Mouse (Mus musculus) heart, adult 8-10 months (tissue): ENCODE results near the gene Phka1. TPM values are rescaled to one million over a fixed set of nuclear protein-coding genes. Genes with fewer than 3 reads are reported as not detected.

Experiments used
- DNase-seq: peaks from one replicate; pipeline ENCODE4 v3.0.0; 2022; ENCODE audit warnings: low spot score
- total RNA-seq, 4 experiments: library from RNA; stranded (reverse); gene quantifications; 2 replicates each; pipeline ENCODE4 v1.2.4; 2022

Phka1 gene
- total RNA-seq, 4 experiments from 2014 or later: 35.0 to 52.4 (median 39.0) TPM

- DNase-seq: no peak
These were observed 168.5 kb downstream of the Phka1 start for GRCm38 (mm10) chrX:102475555-102475954.

Other genes starting within 250 kb of the Phka1 start
- 1 to 10 TPM; 3.8 to 4.1 (median 4.0) TPM for gene Hdac8, start 138.9 kb downstream of the Phka1 start, total RNA-seq
- gene Gm3880, start 42.7 kb upstream of the Phka1 start, total RNA-seq: not detected
- gene Gm9112, start 63.4 kb upstream of the Phka1 start, total RNA-seq: not detected
- not detected for gene Dmrtc1b, start 63.6 kb upstream of the Phka1 start, total RNA-seq
- not detected for gene Dmrtc1c1, start 158.7 kb upstream of the Phka1 start, total RNA-seq
- not detected for gene Dmrtc1c2, start 210.4 kb upstream of the Phka1 start, total RNA-seq
- gene 1700031F05Rik, start 223.7 kb upstream of the Phka1 start, total RNA-seq: not detected